Mouse (Mus musculus): ENCODE data around the gene Cyp2d11.

Gene Cyp2d11

GRCm38 (mm10) chr15:82351480-82351879 lies 42.3 kb downstream of the Cyp2d11 start:
- no peak for DNase-seq (ENCODE audit: low read depth, low spot score)

DNA sequence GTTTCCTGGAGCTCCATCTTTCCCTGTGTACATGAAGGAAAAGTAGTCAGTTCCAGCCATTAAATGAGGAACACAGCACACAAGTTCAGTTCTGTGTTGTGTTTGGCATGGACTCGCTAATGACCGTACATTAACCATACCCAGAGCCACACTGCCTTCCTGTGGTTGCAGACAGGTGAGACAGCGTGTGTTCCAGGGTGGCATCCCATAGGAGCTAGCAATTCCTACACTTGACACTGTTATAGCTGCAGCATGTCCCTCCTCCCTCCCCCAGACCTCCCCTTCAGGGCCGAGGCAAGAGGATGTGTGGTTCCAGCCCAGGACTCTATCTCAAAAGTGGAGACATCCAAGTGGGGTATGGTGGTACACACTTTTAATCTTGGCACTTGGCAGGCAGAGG lies 43.5 kb downstream of the Cyp2d11 start:
- DNase-seq (ENCODE audit: low read depth, low spot score): no peak

- no peak for DNase-seq (ENCODE audit: low read depth, low spot score)
Measured at GRCm38 (mm10) chr15:82348999-82349341, 44.9 kb downstream of the Cyp2d11 start.

- DNase-seq (ENCODE audit: low read depth, low spot score): no peak
Measured at GRCm38 (mm10) chr15:82348258-82348998, 45.4 kb downstream of the Cyp2d11 start.

DNA sequence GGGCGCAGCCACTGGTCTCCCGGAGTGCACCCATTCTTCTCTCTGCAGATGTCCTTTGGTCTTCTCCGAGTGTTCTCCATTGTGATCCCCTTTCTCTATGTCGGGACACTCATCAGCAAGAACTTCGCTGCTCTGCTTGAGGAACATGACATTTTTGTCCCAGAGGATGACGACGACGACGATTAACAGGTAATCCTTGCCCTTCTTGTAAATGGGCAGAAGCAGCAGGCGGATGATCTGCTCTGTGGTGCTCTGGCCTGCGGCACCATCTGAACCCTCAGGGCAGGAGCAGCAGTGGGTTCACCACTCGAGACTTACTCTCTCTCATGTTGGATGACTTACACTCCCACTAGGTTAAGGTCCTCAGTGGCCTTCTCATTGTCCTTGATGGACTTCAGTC lies 46.0 kb downstream of the Cyp2d11 start:
- DNase-seq (ENCODE audit: low read depth, low spot score): no peak

DNA sequence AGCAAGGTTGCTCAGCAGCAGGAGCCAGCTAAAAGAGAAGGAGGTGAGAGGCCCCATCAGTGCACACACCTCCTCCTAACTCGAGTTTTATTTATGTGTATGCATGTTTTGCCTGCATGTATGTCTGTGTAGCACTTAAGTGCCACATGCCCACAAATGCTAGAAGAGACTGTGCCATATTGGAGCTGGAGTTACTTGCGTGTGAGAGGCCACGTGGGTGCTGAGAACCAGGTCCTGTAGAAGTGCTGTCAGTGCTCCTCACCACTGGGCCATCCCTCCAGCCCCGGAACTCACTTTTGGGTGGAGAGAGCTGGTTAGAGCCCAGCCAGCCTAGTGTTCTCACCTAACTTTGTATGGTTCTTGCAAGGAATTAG lies 46.5 kb downstream of the Cyp2d11 start:
- no peak for DNase-seq (ENCODE audit: low read depth, low spot score)

DNA sequence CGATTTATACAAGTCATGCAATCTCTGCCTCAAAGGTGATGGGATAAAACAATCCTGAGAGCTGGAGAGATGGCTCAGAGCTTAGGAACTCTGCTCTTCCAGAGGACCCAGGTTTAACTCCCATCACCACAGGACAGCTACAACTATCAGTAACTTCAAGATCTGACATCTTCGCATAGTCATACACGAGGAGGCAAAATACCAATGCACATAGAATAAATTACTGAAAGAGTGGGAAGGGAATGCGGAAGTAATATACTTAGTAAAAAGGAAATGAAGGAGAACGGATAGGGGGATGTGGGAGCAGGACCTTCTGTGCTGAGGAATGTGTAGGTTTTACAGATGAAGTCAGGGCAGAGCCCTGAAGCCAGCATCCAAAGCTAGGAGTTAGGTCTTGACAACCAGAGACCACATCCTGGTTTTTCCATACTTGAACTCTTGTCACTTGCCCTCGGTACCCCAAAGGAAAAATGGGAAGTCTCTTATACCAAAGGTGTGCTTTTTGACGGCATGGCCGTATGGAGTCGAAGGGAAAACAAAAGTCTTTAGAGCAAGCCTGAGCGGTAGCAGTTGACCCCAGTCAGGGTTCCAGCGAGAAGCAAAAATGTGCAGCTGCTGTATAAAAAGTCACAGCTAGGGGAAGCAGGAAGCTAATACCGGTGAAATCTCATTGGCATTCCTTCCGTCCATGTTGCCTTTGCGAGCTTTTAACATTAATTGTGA lies 47.1 kb downstream of the Cyp2d11 start:
- DNase-seq (ENCODE audit: low read depth, low spot score): peak; percentile 35

DNA sequence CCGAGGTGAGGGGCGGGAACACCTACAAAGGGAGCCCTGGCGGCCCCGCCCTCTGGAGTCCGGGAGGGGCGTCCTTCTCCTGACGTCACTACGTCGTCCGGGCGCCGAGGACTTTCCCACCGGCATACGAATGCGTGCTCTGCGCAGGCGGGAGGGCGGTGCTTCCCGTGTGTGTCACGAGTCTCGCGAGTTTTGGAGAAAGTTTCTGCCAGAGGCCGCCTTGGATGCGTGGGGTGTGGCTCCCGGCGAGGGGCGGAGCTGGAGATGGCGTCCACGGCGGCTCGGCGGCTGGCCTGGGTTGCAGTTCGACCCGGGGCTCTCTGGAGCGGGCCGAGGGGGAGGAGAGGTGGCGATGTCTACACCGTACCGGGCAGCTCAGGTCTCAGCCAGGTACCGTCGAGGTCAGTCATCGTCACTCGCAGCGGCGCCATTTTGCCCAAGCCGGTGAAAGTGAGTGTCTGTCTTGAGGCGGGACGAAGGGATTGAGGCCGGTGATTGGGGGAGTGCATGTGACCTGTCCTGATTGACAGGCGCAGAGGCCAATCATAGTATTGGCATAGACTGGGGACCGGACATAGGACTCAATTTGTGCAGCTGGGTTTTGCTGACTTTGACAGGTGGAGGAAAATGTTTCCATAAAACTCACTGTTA lies 47.9 kb downstream of the Cyp2d11 start:
- peak; percentile 100 for DNase-seq (ENCODE audit: low read depth, low spot score)

- no peak for DNase-seq (ENCODE audit: low read depth, low spot score)
Measured at GRCm38 (mm10) chr15:82344971-82345370, 48.9 kb downstream of the Cyp2d11 start.

DNA sequence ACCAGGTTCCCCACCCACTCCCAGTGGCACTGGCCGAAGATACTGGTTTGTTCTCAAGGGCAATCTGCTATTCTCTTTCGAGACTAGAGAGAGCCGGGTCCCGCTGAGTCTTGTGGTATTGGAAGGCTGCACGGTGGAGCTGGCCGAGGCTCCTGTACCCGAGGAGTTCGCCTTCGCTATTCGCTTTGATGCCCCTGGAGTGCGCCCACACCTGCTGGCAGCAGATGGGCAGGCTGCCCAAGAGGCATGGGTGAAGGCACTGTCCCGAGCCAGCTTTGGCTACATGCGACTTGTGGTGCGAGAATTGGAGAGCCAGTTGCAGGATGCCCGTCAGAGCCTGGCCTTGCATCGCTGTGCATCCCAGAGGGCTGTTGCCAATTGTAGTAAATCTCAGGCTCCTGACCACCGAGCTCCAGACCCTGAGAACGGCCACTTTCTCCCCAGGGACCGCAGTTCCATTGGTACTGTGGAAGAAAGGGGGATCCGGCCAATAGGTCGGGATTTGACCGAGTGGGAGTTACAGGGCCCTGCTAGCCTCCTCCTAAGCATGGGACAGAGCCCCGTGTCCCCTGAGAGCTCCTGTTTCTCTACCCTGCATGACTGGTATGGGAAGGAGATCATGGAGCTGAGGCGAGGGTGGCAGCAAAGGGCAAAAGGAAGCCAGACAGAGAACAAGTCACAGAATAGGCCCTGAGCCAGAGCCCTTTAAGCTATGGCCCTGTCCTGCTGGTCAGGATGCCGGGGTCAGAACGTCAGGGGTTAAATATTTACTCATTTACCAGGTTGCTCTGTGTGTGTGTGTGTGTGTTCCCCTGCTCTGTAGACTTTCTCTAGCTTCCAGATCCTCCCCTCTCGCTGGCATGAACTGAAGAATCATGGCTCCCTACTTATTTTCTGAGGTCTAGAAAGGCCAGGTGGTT lies 50.2 kb downstream of the Cyp2d11 start:
- DNase-seq (ENCODE audit: low read depth, low spot score): no peak

DNA sequence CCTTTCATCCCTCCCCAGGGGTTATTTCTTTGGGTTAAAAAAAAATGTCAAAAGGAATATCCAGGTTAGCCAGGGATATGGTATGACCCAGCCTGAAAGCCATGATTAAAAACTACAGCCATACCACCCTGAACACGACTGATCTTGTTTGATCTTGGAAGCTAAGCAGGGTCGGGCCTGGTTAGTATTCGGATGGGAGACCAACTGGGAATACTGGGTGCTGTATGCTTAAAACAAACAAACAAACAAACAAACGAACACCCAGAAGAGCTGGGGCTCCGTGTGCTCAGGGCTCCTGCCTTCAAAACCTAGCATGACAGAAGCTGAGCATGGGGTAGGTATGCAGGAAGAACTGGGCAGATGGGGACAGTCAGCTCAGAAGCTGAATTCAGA lies 51.3 kb downstream of the Cyp2d11 start:
- peak; percentile 34 for DNase-seq (ENCODE audit: low read depth, low spot score)

GRCm38 (mm10) chr15:82341675-82342542 lies 51.9 kb downstream of the Cyp2d11 start:
- peak; percentile 64 for DNase-seq (ENCODE audit: low read depth, low spot score)

DNA sequence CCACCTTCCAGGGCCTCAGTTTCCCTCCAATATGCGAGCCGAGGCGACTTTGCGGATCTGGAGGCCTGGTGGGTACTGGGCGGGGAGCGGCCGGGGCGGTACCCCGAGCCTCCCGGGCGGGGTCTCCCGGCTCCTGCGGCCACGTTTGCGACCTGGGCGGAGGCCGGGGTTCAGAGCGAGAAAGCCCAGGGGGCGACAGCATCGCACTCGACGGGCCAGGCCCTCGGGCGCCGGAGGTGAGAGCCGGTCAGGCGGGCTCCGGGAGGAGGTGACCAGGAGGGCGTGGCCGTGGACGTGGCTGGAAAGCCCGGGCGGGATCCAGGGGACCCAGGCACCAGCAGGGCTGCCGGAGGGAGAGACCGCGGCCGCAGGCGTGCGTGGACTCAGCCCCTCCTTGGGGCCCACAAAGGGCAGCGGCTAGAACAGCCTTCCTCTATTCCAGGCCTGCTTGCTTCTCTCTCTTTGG lies 52.8 kb downstream of the Cyp2d11 start:
- peak; percentile 46 for DNase-seq (ENCODE audit: low read depth, low spot score)

DNA sequence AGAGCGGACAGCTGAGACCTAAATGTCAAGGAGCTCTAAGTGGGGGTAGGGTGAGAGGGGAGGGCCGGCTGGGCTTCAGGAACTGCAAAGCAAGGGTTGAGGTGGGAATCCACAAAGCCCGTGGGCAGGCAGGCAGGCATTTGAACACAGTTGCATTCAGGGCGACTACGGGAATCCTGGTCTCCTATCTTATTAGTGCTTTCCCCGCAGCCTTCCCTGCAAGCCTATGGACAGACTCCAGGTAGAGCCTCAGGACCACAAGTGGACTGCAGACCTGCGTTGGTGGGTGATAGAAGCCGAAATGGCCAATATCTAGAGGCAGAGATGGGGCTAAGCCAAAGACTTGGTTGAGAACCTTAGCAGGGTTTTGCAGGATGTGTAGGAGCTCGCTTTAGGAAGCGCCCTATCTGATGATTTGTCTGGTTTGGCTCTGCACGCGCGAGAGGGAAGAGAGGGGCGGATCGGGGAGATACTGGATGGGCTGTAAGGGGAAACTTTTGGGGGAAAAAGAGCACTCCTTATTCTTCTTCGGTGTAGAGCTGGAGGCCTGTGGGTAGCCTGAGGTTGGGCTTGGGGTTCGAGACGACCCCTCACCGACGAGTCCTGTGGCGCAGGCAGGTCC lies 53.3 kb downstream of the Cyp2d11 start:
- no peak for DNase-seq (ENCODE audit: low read depth, low spot score)

DNA sequence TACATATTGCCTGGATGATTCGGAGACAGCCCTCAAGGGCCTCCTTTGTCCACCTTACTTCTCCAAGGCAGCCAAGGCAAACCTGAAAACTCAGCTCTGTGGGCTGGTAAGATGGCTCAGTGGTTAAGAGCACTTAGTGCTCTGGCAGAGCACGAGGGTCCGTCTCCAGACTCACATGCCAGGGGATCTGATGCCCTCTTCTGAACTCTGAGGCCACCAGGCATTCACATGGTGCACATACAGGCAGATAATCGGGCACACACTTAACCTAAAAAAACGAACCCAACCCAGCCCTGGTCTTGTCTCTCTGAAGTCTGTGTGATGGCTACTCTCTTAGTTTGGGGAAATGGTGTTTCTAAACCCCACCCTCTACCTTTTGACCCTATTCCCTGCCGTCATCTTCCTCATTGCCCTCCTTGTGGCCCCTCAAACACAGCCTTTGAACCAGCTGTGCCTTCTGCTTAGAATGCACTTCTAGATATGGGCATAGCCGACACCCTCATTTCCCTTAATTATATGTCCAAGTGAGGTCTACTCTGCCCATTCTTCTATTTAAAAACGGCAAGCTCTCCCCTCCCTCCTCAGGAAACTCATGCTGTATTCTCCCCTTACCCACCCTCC lies 54.1 kb downstream of the Cyp2d11 start:
- DNase-seq (ENCODE audit: low read depth, low spot score): no peak

Measured in CD4-positive, CD25-positive, alpha-beta regulatory T cell, adult 2 months (primary cell).